Mouse (Mus musculus) liver, embryonic 14.5 days (tissue): ENCODE measurements around the gene Ifit3b. TPM values are rescaled to one million over a fixed set of nuclear protein-coding genes. Genes with fewer than 3 reads are reported as not detected.
"Not testable (repeated sequence)": the region's sequence is repeated elsewhere in the genome, so short reads cannot be mapped to it uniquely, and the experiment has no call there.

Experiments
- ATAC-seq: fragments of 200-750 bp; cut with Nextera tagmentation; 2 replicates; pipeline ENCODE4 v1.8.0; 2017; ENCODE audit warnings: moderate number of reproducible peaks, mild to moderate bottlenecking, moderate library complexity; ENCODE audit not compliant: insufficient read depth
- DNase-seq, 3 experiments: peaks; one replicate each; pipeline ENCODE4 v3.0.0-alpha.2; 2012 to 2013; ENCODE audit warnings: low read depth in 3 of 3, low spot score in 3 of 3
- H3K27ac ChIP-seq: fragments of 300-500 bp; sonication (generic); 2 replicates; pipeline ENCODE4 v1.5.1; 2014; ENCODE audit warnings: moderate library complexity, mild to moderate bottlenecking, control low read depth, inconsistent platforms
- H3K27me3 ChIP-seq: fragments of 300-500 bp; sonication (generic); 2 replicates; pipeline ENCODE4 v1.6.1; 2014; ENCODE audit warnings: mild to moderate bottlenecking, low read length, moderate library complexity; ENCODE audit not compliant: control insufficient read depth, insufficient read depth
- H3K36me3 ChIP-seq: fragments of 300-500 bp; sonication (generic); replicated peaks from 2 replicates; pipeline ENCODE4 v1.6.1; 2014; ENCODE audit warnings: low read depth; ENCODE audit not compliant: control insufficient read depth, insufficient read depth
- H3K4me1 ChIP-seq, 2 experiments: fragments of 200-500 bp in 1 of 2; fragments of 300-500 bp in 1 of 2; sonication (generic) in 1 of 2; replicated peaks; 2 replicates each; pipeline ENCODE4 v1.6.1; 2012 to 2014; ENCODE audit warnings: antibody characterized with exemption in 1 of 2, inconsistent platforms in 1 of 2, low read length in 1 of 2; ENCODE audit not compliant: control insufficient read depth in 2 of 2, insufficient read depth in 2 of 2
- H3K4me2 ChIP-seq: fragments of 300-500 bp; sonication (generic); 2 replicates; pipeline ENCODE4 v1.6.1; 2014; ENCODE audit warnings: low read depth, mild to moderate bottlenecking, control low read depth, moderate library complexity
- H3K4me3 ChIP-seq, 2 experiments: fragments of 200-500 bp in 1 of 2; fragments of 300-500 bp in 1 of 2; sonication (generic) in 1 of 2; 2 replicates each; pipeline ENCODE4 v1.5.1; 2012 to 2014; ENCODE audit warnings: low read depth in 2 of 2, low read length in 2 of 2, mild to moderate bottlenecking in 2 of 2, control low read depth in 1 of 2, inconsistent platforms in 1 of 2, moderate library complexity in 1 of 2; ENCODE audit not compliant: insufficient read depth in 1 of 2
- H3K9ac ChIP-seq: fragments of 300-500 bp; sonication (generic); replicated peaks from 2 replicates; pipeline ENCODE4 v1.6.1; 2014; ENCODE audit warnings: mild to moderate bottlenecking, control low read depth, moderate library complexity
- H3K9me3 ChIP-seq: fragments of 300-500 bp; sonication (generic); 2 replicates; pipeline ENCODE4 v1.6.1; 2016; ENCODE audit warnings: low read length, mixed read lengths; ENCODE audit not compliant: control insufficient read depth
- CTCF ChIP-seq: IDR thresholded peaks from 2 replicates; pipeline ENCODE4 v1.5.1; 2016; ENCODE audit warnings: antibody characterized with exemption, low read depth, control low read depth
- EP300 ChIP-seq: IDR thresholded peaks from 2 replicates; pipeline ENCODE4 v1.6.1; 2016; ENCODE audit warnings: antibody characterized with exemption, low read depth
- WGBS: fragments of 180-500 bp; shearing (Covaris S2); extraction: QIAGEN DNeasy Blood & Tissue Kit; methylation state at CpG from one replicate; pipeline ENCODE4 v1.1.7; 2014; ENCODE audit not compliant: insufficient replicate concordance; 5-methylcytosine and 5-hydroxymethylcytosine counted together
- polyA plus RNA-seq, 2 experiments: library from polyadenylated mRNA; depleted of rRNA in 1 of 2; stranded (reverse) in 1 of 2; unstranded in 1 of 2; fragments of >200 nt; fragmentation: Nextera tagmentation in 1 of 2; extraction: Ambion mirVana in 1 of 2; gene quantifications; 2 replicates each; pipeline versions ENCODE4 v1.2.1 to v1.2.3; 2012 to 2014

Ifit3b gene
- polyA plus RNA-seq, 2 experiments, result 0.21 to 0.24 TPM

- no peak overlapping the region for H3K9ac ChIP-seq
- no peak overlapping the region for H3K27ac ChIP-seq
- ATAC-seq (no peak), DNase-seq (no peak)
- H3K9me3 ChIP-seq, result no peaks in the 10 kb centered on the region
- 30% methylated on average over 2 of the region's 2 CpGs for WGBS
- H3K36me3 ChIP-seq, result no peaks in the 10 kb centered on the region
- TF ChIP-seq EP300 (no peak), CTCF (no peak)
- H3K27me3 ChIP-seq, result no peaks in the 10 kb centered on the region
- no peaks in the 10 kb centered on the region; a peak in 1 of 4 replicates for H3K4me1 ChIP-seq
- no peak overlapping the region for H3K4me2 ChIP-seq
- no peak overlapping the region for H3K4me3 ChIP-seq
Observed at GRCm38 (mm10) chr19:34633484-34633883, 25.7 kb downstream of the Ifit3b start.

DNA sequence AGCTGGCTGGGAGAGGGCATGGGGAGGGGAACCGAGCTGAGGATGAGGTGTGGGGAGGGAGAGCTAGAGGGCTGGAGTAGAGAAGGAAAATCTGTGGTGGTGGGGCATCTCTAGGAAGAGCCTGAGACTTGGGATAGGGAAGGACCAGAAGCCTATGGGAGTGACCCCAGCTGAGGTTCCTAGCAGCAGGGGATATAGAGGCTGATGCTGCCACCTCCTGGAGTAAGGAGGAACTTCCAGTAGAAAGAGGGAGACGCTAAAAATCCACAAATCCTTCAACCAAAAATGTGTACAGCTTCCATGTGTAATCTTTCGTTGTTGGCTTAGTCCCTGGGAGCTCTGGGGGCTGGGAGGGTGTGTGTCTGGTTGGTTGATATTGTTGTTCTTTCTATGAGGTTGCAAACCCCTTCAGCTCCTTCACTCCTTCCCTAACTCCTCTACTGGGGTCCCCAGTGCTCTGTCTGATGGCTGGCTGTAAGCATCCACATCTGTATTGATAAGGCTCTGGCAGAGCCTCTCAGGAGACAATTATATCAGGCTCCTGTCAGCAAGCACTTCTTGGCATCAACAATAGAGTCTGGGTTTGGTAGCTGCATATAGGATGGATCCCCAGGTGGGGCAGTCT lies 29.3 kb downstream of the Ifit3b start:
- DNase-seq, result peak in 1 of 3 experiments; percentile 13

GRCm38 (mm10) chr19:34640623-34641022 lies 32.9 kb downstream of the Ifit3b start, which contains the start of the genes Ifit1bl2 and Ifit1:
TSS of gene Ifit1bl2 (minus strand) at chr19:34640743.
TSS of gene Ifit1 (plus strand) at chr19:34640871.
- H3K4me2 ChIP-seq, result peak within 1 kb of the TSS; percentile 44
- H3K9me3 ChIP-seq, result no peaks in the 10 kb centered on the region
- ATAC-seq (0 out of 2 replicates have a peak, but pooled peaks have one; percentile 17), DNase-seq (no peak)
- no peaks in the 10 kb centered on the region for H3K36me3 ChIP-seq
- H3K4me3 ChIP-seq, result peak within 1 kb of the TSS; percentile 2 to 18; a peak in 1 of 4 replicates
- WGBS, result 26% methylated on average over 4 of the region's 4 CpGs
- H3K27ac ChIP-seq, result no peak within 1 kb of the TSS
- TF ChIP-seq EP300 (no peak), CTCF (no peak)
- H3K9ac ChIP-seq, result no peak within 1 kb of the TSS
- no peaks in the 10 kb centered on the region for H3K27me3 ChIP-seq
- H3K4me1 ChIP-seq, result peaks cover 4 to 9% of the 10 kb centered on the region in 2 experiments

More for the DNA sequence above, 29.3 kb downstream of the Ifit3b start:
- Histone ChIP-seq H3K4me2 (no peak overlapping the region), H3K27me3 (no peaks in the 10 kb centered on the region), H3K4me1 (peaks cover 4 to 7% of the 10 kb centered on the region in 2 experiments), H3K36me3 (no peaks in the 10 kb centered on the region), H3K9ac (no peak overlapping the region), H3K4me3 (no peak overlapping the region), H3K27ac (no peak overlapping the region), H3K9me3 (no peaks in the 10 kb centered on the region)
- WGBS, result 6% methylated on average over 3 of the region's 3 CpGs
- TF ChIP-seq EP300 (no peak), CTCF (peak; percentile 75)
- peak; percentile 53; the same call in 1 of the 2 replicates for ATAC-seq

GRCm38 (mm10) chr19:34642616-34643015 lies 34.8 kb downstream of the Ifit3b start:
- no peak overlapping the region for H3K27ac ChIP-seq
- no peak overlapping the region for H3K9ac ChIP-seq
- no peak overlapping the region for H3K4me3 ChIP-seq
- peaks cover 4 to 9% of the 10 kb centered on the region in 2 experiments for H3K4me1 ChIP-seq
- H3K4me2 ChIP-seq, result no peak overlapping the region
- DNase-seq (no peak), ATAC-seq (no peak)
- no peaks in the 10 kb centered on the region for H3K36me3 ChIP-seq
- no peaks in the 10 kb centered on the region for H3K9me3 ChIP-seq
- WGBS, result 53% methylated on average over 5 of the region's 5 CpGs
- no peak for TF ChIP-seq CTCF
- TF ChIP-seq EP300, result no peak
- H3K27me3 ChIP-seq, result no peaks in the 10 kb centered on the region

GRCm38 (mm10) chr19:34647630-34648029 lies 39.9 kb downstream of the Ifit3b start:
- H3K9ac ChIP-seq, ATAC-seq, H3K9me3 ChIP-seq, H3K4me3 ChIP-seq, H3K27ac ChIP-seq, H3K27me3 ChIP-seq, H3K36me3 ChIP-seq, H3K4me2 ChIP-seq, H3K4me1 ChIP-seq, DNase-seq: not testable (repeated sequence)
- WGBS, result 65% methylated on average over 6 of the region's 8 CpGs
